Mouse (Mus musculus) ES-Bruce4 (cell line): Measurements from ENCODE around the gene Dpm3.

Source experiments
- CTCF ChIP-seq: IDR thresholded peaks from one replicate; pipeline ENCODE4 v1.8.1; 2011; ENCODE audit warnings: low read depth, low read length
- EP300 ChIP-seq: IDR thresholded peaks from 2 replicates; pipeline ENCODE4 v1.6.1; 2011; ENCODE audit warnings: low read depth, low read length; ENCODE audit not compliant: insufficient read depth
- POLR2A ChIP-seq: IDR thresholded peaks from one replicate; pipeline ENCODE4 v1.8.1; 2011; ENCODE audit warnings: low read length; ENCODE audit not compliant: insufficient read depth

DNA sequence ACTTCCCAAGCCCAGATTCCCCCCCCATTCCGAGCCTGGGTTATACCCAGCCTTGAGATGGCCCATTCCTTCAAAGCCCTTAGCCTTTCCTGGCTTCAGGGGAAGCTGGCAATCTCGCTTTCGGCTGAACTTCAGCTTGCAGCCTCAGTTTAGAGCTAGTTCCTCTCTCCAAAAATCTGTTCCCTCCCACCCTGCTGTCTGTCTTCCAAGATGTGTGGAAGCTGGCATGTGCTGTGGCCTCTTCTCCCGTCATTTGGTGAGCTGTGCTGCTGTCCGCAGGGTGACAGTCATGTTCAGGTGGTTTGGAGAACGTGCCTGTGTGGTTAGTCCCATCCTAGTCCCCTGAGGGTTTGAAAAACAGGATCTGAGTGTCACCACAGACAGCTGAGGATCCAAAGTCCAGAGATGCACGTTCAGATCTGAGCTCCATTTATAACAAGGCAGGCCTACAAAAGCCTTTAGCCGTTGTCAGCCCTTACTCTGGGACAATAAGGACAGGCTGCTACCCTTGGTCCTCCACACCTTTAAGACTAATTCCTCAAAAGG lies 36.6 kb downstream of the Dpm3 start:
- TF ChIP-seq CTCF (no peak), EP300 (no peak), POLR2A (no peak)
